Mouse (Mus musculus): ENCODE data around the gene Rab43. TPM values are rescaled to one million over a fixed set of nuclear protein-coding genes. Genes with fewer than 3 reads are reported as not detected.

Gene Rab43
- polyA plus RNA-seq, 1 experiment from 2014 or later, result 25.5 TPM

DNA sequence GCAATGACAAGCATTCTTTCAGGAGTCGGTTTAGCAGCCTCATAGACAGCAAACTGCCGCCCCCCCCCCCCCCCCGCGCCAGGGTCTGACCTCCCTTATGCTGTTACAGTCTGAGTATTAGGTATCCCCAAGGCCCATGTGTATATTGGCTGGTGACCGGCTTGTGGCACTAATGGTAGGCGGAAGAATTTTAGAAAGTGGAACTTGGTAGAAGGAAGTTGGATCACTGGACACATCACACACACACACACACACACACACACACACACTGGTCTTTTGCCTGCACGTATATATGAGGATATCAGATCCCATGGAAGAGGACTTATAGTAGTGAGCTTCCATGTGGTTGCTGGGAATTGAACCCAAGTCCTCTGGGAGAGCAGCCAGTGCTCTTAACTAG is 9.5 kb downstream of the Rab43 start:
- Histone ChIP-seq H3K4me3 (ENCODE audit: low read depth, low read length) (no peak overlapping the region), H3K4me2 (replicated peaks; ENCODE audit: low read depth) (no peak overlapping the region), H3K9ac (ENCODE audit: low read depth, low read length) (no peak overlapping the region), H3K27me3 (replicated peaks; ENCODE audit: control insufficient read depth, insufficient read depth, low read length) (no peaks in the 10 kb centered on the region), H3K4me1 (replicated peaks; ENCODE audit: control insufficient read depth, insufficient read depth, low read length) (no peaks in the 10 kb centered on the region), H3K27ac (ENCODE audit: low read depth, low read length) (no peak overlapping the region), H3K36me3 (ENCODE audit: control insufficient read depth, insufficient read depth) (peaks cover 8% of the 10 kb centered on the region; the same call in 1 of the 2 replicates), H3K9me3 (ENCODE audit: control insufficient read depth) (no peaks in the 10 kb centered on the region)
- 85% methylated on average over 7 of the region's 7 CpGs for WGBS
- ATAC-seq, result no peak
- no peak for TF ChIP-seq CTCF (IDR thresholded peaks at IDR 0.05; ENCODE audit: low read depth)

DNA sequence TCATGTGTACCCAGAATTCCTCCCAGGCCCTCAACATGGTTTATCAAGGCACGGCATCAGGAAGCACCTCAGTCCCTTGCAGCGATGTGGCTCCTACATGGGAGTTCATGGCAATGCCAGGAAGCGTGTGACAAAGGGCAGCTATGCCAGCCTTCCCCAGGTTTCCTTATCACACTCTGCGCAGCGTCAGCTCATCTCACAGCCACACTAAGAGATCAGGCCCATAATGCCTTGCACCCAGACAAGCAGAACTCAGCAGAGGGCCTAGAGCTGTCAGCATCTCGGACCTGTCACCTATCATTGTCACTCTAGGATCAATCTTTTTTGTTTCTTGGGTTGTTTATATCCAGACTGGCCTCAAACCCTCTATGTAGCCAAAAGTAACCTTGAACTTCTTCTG is 12.4 kb downstream of the Rab43 start:
- Histone ChIP-seq H3K27ac (ENCODE audit: low read depth, low read length) (no peak overlapping the region), H3K27me3 (replicated peaks; ENCODE audit: control insufficient read depth, insufficient read depth, low read length) (no peaks in the 10 kb centered on the region), H3K4me2 (replicated peaks; ENCODE audit: low read depth) (no peak overlapping the region), H3K4me1 (replicated peaks; ENCODE audit: control insufficient read depth, insufficient read depth, low read length) (no peaks in the 10 kb centered on the region), H3K36me3 (ENCODE audit: control insufficient read depth, insufficient read depth) (peaks cover 9% of the 10 kb centered on the region; the same call in 1 of the 2 replicates), H3K9me3 (ENCODE audit: control insufficient read depth) (no peaks in the 10 kb centered on the region), H3K4me3 (ENCODE audit: low read depth, low read length) (no peak overlapping the region), H3K9ac (ENCODE audit: low read depth, low read length) (no peak overlapping the region)
- WGBS, result 82% methylated on average over 6 of the region's 6 CpGs
- TF ChIP-seq CTCF (IDR thresholded peaks at IDR 0.05; ENCODE audit: low read depth), result no peak
- ATAC-seq, result no peak

DNA sequence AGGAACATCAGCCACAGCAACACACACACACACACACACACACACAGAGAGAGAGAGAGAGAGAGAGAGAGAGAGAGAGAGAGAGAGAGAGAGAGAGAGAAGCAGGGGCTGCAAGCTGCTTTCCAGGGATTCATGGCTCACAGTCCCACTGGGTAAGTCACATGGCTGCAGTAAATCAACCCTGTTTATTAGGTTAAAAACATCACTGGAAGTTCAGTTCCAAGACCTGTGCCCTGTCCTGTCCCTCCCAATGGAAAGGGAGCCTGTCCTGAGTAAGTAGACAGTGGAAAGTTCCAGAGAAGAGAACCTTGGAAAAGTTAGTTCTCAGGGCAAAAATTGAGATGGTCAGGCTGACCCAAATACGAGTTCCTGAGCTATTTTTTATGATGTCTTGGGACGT is 14.6 kb downstream of the Rab43 start:
- Histone ChIP-seq H3K4me1 (replicated peaks; ENCODE audit: control insufficient read depth, insufficient read depth, low read length) (no peaks in the 10 kb centered on the region), H3K36me3 (ENCODE audit: control insufficient read depth, insufficient read depth) (peaks cover 30% of the 10 kb centered on the region), H3K9ac (ENCODE audit: low read depth, low read length) (no peak overlapping the region), H3K9me3 (ENCODE audit: control insufficient read depth) (no peaks in the 10 kb centered on the region), H3K4me2 (replicated peaks; ENCODE audit: low read depth) (no peak overlapping the region), H3K4me3 (ENCODE audit: low read depth, low read length) (no peak overlapping the region), H3K27me3 (replicated peaks; ENCODE audit: control insufficient read depth, insufficient read depth, low read length) (no peaks in the 10 kb centered on the region), H3K27ac (ENCODE audit: low read depth, low read length) (no peak overlapping the region)
- no peak for ATAC-seq
- 33% methylated on average over 2 of the region's 2 CpGs for WGBS
- no peak for TF ChIP-seq CTCF (IDR thresholded peaks at IDR 0.05; ENCODE audit: low read depth)

DNA sequence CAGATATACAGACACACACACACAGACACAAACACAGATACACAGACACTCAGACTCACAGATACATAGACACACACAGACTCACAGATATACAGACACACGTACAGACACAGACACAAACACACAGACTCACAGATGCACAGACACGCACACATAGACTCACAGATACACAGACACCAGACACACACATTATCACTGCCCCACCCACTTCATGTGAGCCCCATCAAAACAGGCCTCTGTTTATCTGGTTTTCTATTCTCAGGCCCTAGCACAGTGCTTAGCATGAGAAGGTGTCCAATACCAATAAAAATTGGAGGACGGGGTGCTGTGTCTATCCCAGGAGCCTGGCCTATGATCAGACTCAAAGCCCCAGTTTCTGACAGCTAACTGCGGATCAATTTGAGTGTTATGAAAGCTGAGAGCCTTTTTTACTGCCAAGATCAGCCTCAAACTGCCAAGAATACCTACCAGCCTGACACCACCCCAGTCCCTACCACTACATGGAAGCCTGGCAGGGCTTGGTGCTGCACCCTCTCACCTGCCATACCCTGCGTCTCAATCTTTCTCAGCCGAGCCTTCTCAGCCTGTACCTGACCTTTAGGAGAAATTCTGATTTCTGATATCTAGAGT is 15.6 kb downstream of the Rab43 start:
- no peak overlapping the region for H3K27ac ChIP-seq (ENCODE audit: low read depth, low read length)
- no peaks in the 10 kb centered on the region for H3K4me1 ChIP-seq (replicated peaks; ENCODE audit: control insufficient read depth, insufficient read depth, low read length)
- H3K4me3 ChIP-seq (ENCODE audit: low read depth, low read length), result no peak overlapping the region
- ATAC-seq, result no peak
- no peak overlapping the region for H3K4me2 ChIP-seq (replicated peaks; ENCODE audit: low read depth)
- H3K9ac ChIP-seq (ENCODE audit: low read depth, low read length), result no peak overlapping the region
- TF ChIP-seq CTCF (IDR thresholded peaks at IDR 0.05; ENCODE audit: low read depth), result no peak
- no peaks in the 10 kb centered on the region for H3K27me3 ChIP-seq (replicated peaks; ENCODE audit: control insufficient read depth, insufficient read depth, low read length)
- peaks cover 35% of the 10 kb centered on the region for H3K36me3 ChIP-seq (ENCODE audit: control insufficient read depth, insufficient read depth)
- no peaks in the 10 kb centered on the region for H3K9me3 ChIP-seq (ENCODE audit: control insufficient read depth)
- 80% methylated on average over 6 of the region's 6 CpGs for WGBS

DNA sequence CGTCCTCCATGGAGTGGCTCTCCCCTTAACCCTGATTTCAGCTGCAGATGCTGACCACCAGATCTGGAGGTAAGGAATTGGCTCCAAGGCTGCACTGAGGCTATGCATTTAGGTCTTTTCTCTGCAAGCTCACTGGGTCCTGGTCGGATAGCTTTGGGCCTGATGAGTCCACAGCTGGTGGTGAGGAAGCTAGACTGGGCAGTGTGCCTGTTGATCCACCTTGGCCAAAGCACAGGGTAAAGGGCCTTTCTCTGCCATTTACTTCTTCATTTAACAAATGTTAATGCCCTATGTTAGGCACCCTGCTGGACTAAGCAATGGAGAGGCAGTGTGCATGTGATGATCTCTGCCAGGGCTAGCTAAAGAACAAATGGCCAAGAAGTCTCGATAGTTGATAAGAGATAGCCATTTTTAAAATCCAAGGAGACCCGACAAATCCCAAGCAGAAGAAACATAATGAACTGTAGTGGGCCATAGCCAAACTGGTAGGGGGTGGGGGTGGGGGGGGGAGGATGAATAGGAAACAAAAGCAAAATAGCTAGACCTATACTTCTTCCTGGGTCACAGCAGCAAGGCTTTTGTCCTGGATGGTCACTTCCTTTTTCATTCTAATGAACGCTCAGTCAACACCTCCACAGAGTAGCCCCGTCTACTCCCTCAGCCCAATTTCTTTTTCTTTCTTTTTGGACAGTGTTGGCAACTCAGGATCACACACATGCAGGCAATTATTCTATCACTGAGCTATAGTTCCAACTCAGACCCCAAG is 16.4 kb downstream of the Rab43 start:
- no peak for TF ChIP-seq CTCF (IDR thresholded peaks at IDR 0.05; ENCODE audit: low read depth)
- Histone ChIP-seq H3K27me3 (replicated peaks; ENCODE audit: control insufficient read depth, insufficient read depth, low read length) (no peaks in the 10 kb centered on the region), H3K4me3 (ENCODE audit: low read depth, low read length) (no peak overlapping the region), H3K9ac (ENCODE audit: low read depth, low read length) (no peak overlapping the region), H3K4me2 (replicated peaks; ENCODE audit: low read depth) (no peak overlapping the region), H3K4me1 (replicated peaks; ENCODE audit: control insufficient read depth, insufficient read depth, low read length) (peaks cover 1% of the 10 kb centered on the region; the same call in 1 of the 2 replicates), H3K36me3 (ENCODE audit: control insufficient read depth, insufficient read depth) (peaks cover 29% of the 10 kb centered on the region), H3K9me3 (ENCODE audit: control insufficient read depth) (no peaks in the 10 kb centered on the region), H3K27ac (ENCODE audit: low read depth, low read length) (no peak overlapping the region)
- no peak for ATAC-seq
- 74% methylated on average over 6 of the region's 6 CpGs for WGBS

DNA sequence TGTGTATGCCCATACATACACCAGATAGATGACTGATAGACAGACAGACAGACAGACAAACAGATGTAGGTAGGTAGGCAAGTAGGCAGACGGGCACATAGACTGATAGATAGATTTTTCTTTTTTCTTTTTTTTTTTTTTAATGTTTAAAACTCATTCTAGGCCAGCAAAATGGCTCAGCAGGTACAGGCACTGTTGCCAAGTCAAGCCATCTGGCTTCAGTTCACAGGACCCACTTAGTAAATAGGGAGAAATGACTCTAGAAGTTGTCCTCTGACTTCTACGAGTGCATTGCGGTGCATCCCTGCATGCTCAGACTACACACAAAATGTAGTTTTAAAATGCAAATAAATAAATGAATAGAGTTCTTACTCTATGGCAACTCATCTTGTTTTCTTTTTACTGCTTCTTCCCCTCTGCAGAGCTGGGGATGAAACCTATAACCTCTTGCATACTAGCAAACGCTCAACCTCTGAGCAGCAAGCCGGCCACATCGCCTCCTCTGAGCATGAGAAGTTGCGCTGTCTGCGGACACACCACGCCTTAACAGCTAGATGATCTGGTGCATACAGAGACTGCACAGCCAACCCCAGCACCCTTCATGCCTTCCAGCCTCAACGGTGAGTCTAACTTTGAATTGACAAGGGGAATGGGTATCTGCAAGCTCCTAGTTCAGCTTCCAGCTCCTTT is 18.0 kb downstream of the Rab43 start:
- 89% methylated on average over 10 of the region's 10 CpGs for WGBS
- peaks cover 29% of the 10 kb centered on the region for H3K36me3 ChIP-seq (ENCODE audit: control insufficient read depth, insufficient read depth)
- no peak overlapping the region for H3K4me3 ChIP-seq (ENCODE audit: low read depth, low read length)
- H3K9ac ChIP-seq (ENCODE audit: low read depth, low read length), result no peak overlapping the region
- no peak for ATAC-seq
- no peaks in the 10 kb centered on the region for H3K9me3 ChIP-seq (ENCODE audit: control insufficient read depth)
- H3K4me2 ChIP-seq (replicated peaks; ENCODE audit: low read depth), result no peak overlapping the region
- no peak for TF ChIP-seq CTCF (IDR thresholded peaks at IDR 0.05; ENCODE audit: low read depth)
- no peaks in the 10 kb centered on the region for H3K27me3 ChIP-seq (replicated peaks; ENCODE audit: control insufficient read depth, insufficient read depth, low read length)
- H3K27ac ChIP-seq (ENCODE audit: low read depth, low read length), result no peak overlapping the region
- peaks cover 5% of the 10 kb centered on the region for H3K4me1 ChIP-seq (replicated peaks; ENCODE audit: control insufficient read depth, insufficient read depth, low read length)

Data from intestine, postnatal 0 days (tissue).